Mouse (Mus musculus): ENCODE data around the gene E330017A01Rik.

DNA sequence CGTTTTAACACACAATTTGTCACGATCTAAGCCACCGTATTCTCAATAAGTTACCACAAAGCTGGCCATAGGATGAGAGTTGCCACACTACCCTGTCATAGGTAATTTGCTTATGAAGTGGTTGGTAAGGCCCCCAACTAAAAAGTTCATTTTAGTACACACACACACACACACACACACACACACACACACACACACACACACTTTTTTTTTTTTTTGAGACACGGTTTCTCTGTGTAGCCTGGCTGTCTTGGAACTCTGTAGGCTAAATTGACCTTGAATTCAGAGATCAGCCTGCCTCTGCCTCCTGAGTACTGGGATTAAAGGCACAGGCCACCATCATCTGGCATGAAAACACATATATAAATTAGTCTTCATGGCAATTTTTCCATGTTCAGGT lies 45.4 kb upstream of the E330017A01Rik start:
- no peak for TF ChIP-seq POLR2A (IDR thresholded peaks at IDR 0.05; ENCODE audit: borderline replicate concordance, extremely low read depth, insufficient read depth, insufficient read length, poor library complexity, severe bottlenecking)
- TF ChIP-seq CTCF (IDR thresholded peaks at IDR 0.05; ENCODE audit: borderline replicate concordance, extremely low read depth, insufficient read depth, insufficient read length): no peak

Data from brain, embryonic 14.5 days (tissue).